Mouse (Mus musculus): Measurements from ENCODE around the gene Drd1.

The Drd1 gene

DNA sequence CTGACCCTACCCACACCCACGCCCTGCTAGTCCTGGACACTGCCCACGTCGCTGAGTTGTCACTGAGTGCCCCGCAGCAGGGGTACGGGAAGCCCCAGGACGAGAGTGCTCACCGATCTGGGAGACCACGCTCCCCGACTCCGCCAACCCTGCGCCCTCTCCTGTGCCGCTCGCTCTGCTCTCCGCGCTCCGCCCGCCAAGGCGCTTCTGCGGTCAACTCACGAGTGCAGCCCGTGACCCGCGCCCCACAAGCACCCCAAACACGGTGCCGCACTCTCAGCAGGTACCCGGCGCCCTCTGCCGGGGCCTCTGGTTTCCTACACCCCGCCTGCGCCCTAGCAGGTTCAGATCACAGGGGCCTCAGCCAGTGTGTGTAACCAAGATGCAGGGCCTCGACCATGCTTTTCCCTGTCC is at the start of gene Drd1:
Gene Drd1, minus strand, starts transcription at position 258 of the 414 bp plus-strand sequence.
- DNase-seq (ENCODE audit: low spot score), result peak; percentile 54

DNA sequence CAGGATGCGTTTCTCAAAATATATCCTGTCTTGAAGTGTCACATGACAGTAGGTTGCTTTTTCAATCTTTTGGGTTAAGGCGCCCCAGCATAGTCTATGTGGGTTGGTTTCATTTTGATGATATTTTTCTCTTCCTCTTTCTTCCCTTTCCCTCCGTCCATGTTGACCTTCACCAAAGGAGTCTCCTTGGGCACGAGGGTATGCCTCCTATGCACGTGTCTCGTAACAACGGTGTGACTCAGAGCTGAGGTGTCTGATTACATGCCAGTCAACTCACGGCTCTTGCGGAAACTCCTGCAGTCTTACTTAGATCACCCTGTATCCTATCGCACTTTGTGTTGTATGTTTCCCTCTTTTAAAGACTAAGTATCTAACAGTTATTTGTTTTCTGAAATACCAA is 48.4 kb upstream of the Drd1 start:
- no peak for DNase-seq (ENCODE audit: low spot score)

DNA sequence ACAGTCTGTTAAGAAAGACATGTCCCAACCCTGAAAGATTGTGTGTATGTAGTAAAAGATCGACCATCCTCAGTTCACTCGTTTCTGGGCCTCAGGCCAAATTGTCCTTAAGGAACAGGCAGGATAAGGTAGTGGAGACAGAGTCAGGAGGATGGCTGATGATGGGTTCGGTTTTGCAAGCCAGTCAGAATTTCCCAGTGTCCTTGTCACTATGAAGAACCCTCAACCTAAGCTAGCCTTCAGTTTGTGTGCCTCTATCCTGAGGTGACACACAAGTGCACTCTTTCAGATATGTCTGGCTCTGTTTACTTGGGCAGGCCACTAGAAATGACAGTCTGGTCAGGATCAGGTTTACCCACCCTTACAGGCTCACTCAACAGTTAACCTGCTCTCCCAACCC is 47.8 kb upstream of the Drd1 start:
- no peak for DNase-seq (ENCODE audit: low spot score)

DNA sequence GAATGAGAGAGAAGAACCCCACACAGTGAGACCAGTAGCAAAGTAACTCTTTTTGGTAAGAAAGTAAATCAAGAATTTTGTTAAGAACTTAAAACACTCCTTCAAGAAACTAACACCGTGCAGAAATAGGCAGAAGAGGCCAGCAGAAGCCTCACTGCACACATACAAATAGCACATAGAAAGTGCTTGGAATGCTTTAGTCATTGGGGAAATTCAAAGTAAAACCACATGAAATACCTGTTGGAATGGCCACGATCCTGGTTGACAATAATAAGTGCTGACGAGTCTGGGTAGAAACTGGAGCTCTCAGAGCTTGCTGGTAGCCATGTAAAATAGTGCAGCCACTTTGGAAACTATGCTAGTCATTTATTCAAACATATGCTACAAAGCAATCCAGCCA is 46.6 kb upstream of the Drd1 start:
- no peak for DNase-seq (ENCODE audit: low spot score)

DNA sequence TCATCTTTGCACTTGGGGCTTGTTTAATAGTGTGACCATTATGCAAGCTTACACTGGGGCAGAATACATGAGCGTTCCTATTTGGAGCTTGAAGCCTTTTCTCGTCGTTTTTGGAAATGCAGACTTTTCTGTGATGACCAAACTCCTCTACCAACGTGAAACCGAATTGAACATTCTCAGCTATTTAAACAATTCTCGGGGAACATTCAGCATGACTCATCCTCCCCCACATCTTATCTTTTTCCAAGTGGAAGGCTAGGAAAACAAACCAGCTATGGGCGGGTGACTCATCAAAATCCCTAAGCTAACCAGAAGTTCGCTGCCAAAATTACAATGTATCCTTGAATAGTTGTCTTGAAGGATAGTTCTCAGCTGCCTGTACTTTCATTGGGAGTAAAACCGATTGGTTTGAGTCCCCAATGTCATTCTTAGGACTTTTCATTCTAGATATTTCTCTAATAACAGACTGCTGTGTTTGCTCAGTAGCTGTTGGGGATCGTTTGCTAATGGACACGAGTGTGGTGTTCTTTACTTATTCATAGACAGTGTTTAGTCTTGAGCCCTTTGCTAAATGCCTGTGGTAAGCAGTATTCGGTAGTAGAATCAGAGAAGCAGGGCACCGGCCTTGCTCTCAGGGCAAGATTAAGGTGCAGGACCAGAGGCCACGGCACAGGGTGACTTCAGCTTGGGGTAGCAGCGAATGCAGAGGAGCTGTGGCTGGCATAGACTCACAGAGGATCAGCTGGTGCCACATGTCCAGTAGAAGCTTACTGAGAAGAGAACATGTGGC is 45.7 kb upstream of the Drd1 start:
- DNase-seq (ENCODE audit: low spot score), result peak; percentile 29

DNA sequence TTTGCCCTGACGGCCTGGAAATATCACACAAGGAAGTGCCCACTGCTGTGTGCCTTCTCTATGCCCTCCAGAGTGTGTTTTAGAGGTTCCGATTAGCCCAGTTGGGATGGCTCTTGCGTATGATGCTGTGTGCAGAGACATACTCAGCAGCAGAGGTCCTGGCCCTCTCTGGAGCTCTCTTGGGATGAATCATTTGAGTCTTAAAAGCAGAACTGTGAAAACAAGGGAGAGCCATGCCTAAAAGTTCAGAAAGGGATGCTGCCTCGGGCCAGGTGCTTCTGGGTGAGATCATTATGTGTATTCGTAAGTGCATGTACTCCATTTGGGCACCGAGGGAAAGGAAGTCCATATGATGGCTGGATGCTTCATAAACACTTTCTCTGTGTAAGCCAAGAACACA is 42.3 kb upstream of the Drd1 start:
- no peak for DNase-seq (ENCODE audit: low spot score)

DNA sequence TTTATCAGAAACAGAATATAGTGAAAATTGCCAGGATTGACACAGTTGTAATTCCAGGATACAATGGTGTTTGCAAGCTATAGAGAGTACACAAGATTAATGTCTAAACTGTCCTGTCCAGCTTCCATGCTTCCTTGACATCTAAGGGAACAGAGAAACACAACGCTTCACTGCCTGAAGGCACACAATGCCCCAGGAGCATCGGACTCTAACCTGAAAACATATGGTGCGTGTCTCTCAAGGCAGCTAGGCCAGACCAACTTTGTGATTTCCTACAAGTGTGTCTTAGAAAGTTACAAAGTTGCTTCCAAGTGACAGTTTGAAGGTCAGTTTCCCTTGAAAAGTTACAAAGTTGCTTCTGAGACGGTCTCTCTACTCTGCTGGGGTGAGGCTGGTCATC is 41.7 kb upstream of the Drd1 start:
- no peak for DNase-seq (ENCODE audit: low spot score)

DNA sequence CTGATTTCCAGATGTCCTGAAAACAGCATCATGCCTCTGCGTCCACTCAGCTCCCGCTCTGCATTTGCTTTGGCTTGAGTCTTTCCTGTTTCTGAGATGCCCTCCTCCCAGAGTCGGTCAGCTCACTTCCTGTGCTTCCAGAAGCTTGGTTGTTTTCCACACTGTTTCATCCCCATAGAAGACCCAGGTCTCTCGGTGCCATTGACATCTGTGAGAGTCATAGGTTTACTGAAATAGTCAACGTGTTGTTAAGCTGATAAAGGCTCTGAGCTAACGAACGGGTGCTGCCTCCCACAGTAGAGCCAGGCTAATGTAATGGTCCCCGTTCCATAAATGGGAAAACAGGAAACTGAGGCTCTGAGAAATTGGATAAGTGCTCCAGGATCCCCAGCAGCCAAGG is 40.2 kb upstream of the Drd1 start:
- no peak for DNase-seq (ENCODE audit: low spot score)

DNA sequence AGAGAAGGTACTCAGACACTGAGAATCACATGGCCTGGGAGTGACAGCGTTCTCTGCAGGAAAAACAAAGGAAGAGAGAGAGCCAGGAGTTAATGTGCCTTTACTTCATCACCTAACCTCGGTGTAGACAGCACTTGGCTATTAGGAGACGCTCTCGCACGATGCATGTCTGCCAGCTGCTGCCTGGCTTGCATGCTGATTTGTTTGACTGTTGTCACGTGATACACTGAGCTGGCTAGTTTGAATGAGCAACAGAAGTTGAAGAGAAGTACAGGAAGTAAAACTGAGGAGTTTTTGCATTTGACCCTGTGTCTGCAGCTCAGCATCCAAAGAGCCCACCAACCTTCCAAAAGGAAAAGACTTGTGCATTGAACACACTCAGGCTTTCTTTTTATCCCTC is 39.5 kb upstream of the Drd1 start:
- no peak for DNase-seq (ENCODE audit: low spot score)

DNA sequence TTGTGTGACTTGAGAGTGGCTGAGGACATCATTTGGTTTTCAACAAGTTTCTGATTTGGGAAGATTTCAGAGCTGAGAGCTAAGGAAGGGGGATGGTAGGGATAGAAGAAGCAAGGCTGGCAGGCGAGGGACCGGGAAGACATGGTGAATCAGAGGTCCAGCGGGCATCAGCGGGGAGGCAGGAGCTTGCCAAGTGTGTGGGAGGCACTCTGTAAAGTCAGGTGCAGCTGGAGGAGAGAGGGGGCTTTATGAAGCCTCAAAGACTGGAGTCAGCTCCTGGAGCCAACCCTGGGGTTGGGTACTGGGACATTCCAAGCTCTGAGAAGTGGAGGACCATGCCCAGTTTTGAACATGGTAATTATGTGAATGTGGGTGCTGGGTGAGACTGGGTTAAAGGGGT is 38.8 kb upstream of the Drd1 start:
- DNase-seq (ENCODE audit: low spot score), result no peak

DNA sequence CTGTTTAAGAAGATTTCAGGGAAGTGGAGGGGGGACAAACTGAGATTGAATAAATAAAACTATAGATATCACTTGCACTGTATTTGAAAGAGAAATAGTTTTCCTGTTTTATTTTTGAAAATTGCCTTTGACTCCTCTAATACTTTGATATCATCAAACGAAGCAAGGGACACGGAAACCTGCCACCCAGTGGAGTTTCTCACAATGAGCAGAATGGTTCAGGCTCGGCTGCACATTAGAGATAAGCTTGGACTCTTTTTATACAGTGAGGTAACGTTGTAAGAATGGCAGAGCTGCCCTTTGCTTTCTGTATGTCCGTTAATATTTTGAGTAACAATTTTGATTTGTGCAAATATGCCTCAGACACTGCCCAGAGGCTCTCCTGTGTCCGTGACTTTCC is 36.2 kb upstream of the Drd1 start:
- DNase-seq (ENCODE audit: low spot score), result no peak

DNA sequence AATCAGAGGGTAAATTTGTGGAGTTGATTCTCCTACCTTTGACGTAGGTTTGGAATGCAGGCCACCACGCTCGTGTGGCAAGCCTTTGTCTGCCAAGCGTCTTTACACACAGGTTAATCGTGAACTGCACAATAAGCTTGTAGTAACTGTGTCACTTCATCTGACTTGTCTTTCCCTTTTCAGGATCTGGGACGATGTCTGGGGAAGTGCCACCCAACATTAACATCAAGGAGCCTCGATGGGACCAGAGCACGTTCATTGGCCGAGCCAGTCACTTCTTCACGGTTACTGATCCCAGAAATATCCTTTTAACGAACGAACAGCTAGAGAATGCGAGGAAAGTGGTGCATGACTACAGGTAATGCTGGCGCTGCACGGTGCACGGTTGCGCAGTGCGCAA is 29.8 kb upstream of the Drd1 start:
- no peak for DNase-seq (ENCODE audit: low spot score)

DNA sequence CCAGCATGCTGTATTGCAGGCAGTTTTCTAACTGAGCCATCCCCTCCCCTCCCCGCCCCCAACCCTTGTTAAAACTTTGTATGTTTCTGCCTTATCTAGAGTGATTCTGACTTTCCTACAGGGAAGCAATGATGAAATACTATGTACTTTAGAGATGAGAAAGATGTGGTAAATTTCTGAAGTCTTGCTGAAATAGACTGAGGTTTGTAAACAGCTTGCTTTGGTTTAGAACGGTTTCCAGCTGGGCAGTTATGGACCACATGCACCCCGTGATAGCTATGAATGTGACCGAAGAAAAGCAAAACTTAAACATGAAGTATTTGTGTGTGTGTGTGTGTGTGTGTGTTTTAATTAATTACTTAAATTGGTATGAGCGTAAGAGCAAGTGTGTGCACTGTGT is 29.3 kb upstream of the Drd1 start:
- no peak for DNase-seq (ENCODE audit: low spot score)

DNA sequence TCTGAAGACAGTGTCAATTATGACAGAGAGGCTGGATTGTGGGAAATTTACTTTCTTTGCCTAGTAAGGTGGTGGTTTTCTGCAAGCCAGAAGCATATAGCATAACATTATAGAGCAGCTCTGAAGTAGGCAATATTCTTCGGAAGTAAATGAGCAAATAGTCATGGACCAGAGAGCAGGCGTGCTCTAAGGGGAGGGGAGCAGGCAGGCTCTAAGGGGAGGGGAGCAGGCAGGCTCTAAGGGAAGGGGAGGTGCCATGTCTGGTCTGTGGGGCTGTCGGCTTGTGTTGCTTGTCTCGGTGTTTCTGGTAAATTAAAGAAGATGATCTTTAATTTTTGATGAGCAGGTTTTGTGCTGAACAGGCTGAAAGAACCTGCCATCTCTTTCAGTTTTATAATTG is 28.7 kb upstream of the Drd1 start:
- no peak for DNase-seq (ENCODE audit: low spot score)

DNA sequence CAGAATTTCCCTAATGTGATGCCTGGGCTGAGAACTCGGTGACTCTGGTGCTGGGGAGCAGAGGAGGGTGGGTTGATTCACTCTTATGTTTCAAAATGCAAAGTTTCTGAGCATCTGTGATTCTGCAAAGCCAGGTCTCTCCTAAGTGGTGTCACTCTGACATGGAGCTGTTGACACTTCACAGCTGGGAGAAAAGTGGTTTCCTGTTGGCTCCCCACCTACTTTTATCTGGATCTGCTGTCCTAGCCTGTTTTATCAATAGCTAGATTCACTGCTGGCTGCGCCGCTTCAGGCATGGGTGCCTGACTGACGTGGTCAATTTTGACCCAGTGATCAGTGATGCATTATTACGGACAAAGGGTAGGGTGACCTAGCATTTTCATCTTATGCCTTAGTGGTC is 27.4 kb upstream of the Drd1 start:
- DNase-seq (ENCODE audit: low spot score), result no peak

DNA sequence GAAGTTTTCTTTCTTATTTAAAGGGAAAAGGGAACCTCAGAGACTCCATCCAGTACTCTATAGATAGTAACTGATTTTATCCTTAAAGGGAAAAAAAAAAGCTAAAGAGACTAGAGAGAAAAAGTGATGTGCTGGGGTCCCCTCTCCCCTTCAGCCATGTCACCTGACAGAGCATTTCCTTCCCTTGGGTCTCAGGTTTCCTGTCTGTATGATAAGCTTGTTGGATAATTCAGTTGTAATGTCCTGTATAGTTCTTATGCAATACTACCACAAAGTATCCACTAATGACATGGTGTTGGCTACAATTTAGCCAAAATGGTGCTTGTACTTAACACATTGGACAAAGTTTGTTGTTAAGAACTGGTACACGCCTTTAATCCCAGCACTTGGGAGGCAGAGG is 25.3 kb upstream of the Drd1 start:
- DNase-seq (ENCODE audit: low spot score), result no peak

DNA sequence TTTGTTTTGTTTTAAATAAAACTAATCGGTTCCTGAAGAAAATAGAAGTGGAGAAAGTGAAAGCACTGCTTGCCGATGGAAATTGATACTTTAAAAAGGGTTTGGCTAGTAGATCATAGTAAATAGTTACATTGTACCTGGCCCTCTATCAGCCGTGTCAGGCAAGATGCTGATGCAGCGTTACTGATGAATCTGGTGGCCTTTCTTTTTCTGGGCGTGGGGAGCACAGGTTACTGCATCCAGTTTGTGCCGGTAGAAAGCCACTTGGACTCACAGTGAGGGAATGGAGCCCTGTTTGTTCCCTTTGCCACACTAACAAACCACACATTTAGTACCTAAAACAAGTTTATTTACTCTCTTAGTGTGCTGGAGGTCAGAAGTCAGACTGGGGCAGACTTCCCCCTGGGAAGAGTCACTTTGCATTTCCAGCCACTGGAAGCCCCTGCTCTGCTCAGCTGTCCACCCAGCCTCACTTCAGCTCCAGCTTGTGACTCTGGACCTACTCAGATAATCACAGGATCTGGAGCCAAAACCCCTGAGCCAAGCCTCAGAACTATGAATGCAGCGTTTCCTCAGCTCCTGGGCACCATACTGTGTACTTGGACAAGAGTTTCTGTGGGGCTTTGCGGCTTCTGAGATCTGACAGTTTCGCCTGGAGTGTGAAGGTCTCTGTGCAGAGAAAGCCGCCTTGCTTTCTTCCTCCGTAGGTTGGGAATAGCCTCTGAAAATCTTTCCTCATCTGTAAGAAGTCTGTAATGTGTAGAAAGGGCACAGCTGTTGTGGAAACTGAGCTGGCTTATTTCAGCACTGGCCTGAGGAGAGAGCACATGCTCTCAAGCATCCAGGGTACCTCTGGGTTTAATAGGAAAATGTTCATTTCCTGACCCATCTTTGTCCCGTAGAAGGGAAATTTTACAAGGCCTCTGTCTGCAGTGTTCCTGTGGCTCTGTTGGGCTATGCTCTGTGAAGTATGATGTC is 24.6 kb upstream of the Drd1 start:
- DNase-seq (ENCODE audit: low spot score), result no peak

DNA sequence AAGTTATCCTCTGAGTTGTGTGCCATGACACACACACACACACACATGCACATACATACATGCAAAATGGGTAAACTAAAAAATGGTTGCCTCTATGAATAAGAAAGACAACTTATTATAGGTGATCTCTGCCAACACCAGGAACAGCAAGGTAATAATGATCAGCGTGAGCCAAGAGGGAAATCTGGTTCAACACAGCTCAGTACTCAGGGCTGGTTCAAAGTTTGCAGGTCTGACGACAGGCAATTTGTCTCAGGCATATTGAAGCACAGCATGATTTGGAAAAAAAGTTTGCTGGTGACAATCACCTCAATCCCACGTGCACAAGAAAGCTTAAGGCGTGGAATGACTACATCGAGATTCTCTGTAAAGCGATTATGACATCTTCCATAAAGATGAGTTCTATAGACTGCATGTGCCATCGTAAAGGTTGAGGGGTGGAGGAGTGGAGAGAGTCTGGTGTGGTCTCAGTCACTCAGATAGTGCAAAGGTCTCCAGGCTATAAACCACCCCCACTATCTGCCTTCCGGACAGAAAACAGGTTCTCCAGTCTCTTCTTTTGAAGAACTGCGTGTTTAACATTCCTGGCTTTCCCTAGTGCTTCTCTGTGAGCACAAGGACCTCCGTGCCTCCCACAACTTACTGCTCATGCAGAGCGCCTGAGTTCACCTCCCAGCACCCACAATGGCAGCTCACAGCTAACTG is 22.1 kb upstream of the Drd1 start:
- no peak for DNase-seq (ENCODE audit: low spot score)

DNA sequence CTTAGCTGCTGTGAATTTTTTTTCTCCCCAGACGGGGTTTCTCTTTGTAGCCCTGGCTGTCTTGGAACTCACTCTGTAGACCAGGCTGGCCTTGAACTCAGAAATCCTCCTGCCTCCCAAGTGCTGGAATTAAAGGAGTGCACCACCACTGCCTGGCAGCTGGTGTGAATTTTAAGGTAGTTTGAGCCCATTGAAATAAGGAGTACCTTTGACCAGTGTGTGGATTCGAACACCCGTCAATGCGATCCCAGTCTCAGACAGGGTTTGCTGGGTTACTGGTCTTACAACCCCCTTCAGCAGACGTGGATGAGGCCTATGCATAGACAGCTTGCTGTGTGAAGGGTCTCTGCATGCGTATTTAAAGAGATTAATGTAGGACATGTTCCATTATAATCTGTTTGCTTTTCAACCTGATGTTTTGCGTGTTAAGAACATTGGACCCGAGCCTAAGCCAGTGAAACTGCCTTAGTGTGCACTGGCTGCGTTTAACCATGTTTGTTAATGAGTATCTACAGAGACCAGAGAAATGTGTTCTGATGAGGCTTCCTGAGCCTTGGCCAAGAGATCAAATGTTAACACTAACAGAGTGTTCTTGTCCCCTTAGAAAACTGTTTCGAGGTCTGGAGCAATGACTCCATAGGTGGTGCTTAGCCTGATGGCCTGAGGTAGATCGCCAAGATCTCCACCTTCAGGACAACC is 21.4 kb upstream of the Drd1 start:
- no peak for DNase-seq (ENCODE audit: low spot score)

DNA sequence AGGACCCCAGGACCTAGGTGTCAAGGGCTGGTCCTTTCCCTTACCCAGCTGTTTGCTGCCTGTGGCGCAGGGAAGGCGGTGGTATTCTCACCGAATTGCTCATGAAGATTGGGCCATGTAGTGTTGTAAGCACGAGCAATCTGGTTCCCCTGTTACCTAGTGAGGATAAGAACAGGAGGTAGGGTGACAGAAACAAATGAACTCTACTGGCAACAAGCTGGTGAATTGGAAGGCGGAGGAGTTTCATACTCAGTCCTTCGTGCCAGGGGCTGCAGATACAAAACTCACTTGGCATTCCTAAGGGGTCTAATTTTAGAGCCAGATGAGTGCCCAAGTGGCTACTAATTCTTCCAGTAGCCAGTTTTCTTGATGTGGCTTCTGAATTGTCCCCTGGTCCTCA is 20.5 kb upstream of the Drd1 start:
- no peak for DNase-seq (ENCODE audit: low spot score)

DNA sequence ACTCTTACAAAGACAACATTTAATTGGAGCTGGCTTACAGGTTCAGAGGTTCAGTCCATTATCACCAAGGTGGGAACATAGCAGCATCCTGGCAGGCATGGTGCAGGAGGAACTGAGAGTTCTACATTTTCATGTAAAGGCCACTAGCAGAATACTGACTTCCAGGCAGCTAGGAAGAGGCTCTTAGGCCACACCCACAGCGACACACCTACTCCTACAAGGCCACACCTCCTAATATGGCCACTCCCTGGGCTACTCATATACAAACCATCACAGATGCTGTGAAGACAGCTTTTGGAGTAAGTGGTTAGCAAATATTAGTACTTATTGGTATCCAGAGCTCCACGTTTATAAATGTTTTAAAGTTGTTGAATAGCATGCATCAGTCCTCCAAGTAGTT is 19.9 kb upstream of the Drd1 start:
- no peak for DNase-seq (ENCODE audit: low spot score)

DNA sequence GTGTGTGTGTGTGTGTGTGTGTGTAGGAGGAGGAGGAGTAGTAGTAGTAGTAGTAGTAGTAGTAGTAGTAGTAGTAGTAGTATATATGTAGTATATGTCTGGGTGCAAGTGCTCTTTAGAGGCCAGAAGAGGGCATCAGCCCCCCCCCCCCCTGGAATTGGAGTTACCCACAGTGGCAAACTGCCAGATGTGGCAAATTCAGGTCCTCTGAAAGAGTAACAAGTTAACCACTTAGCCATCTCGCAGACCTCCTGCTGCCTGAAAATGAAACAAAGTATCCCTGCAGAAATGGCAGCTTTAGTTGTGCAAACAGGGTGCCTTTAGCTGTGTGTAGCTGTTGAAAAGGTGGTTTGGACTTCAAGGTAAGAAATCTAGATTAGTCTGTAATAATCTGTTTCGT is 18.0 kb upstream of the Drd1 start:
- no peak for DNase-seq (ENCODE audit: low spot score)

All from urinary bladder, postnatal 14 days (tissue).